Mouse (Mus musculus) stomach, postnatal 0 days (tissue): Measurements from ENCODE around the gene Tm4sf20.

Source experiments
- CTCF ChIP-seq: IDR thresholded peaks from 2 replicates; pipeline ENCODE4 v1.5.1; 2016; ENCODE audit warnings: antibody characterized with exemption, low read depth, mild to moderate bottlenecking, moderate library complexity
- EP300 ChIP-seq: optimal IDR thresholded peaks from 2 replicates; pipeline ENCODE3; 2016; ENCODE audit warnings: antibody characterized with exemption

- TF ChIP-seq CTCF (no peak), EP300 (no peak)
Observed at GRCm38 (mm10) chr1:82772428-82772827, 4.2 kb upstream of the Tm4sf20 start.
